Mouse (Mus musculus): ENCODE data around the gene Chrm4. TPM values are rescaled to one million over a fixed set of nuclear protein-coding genes. Genes with fewer than 3 reads are reported as not detected.
A peak's percentile ranks its signal among the peaks of the same experiment; 100 is the strongest.

Gene Chrm4
- total RNA-seq, 2 experiments from 2014 or later: not detected

GRCm38 (mm10) chr2:91959544-91960410 lies 32.7 kb downstream of the Chrm4 start:
- intact Hi-C loops (cut with DNase I): loop anchor here (2.0 kb wide), 1 partner anchor 15 kb away; the partner anchor contains the start of gene Gm9821
- DNase-seq: no peak

GRCm38 (mm10) chr2:91960459-91960858 lies 33.4 kb downstream of the Chrm4 start:
- DNase-seq: no peak
- intact Hi-C loops (cut with DNase I): no loop called here

- DNase-seq: no peak
- intact Hi-C loops (cut with DNase I): no loop called here
Observed at GRCm38 (mm10) chr2:91961901-91962761, 35.1 kb downstream of the Chrm4 start.

GRCm38 (mm10) chr2:91962864-91963401 lies 35.9 kb downstream of the Chrm4 start:
- peak in 1 of 2 experiments; percentile 41 for DNase-seq
- intact Hi-C loops (cut with DNase I): no loop called here

GRCm38 (mm10) chr2:91963443-91963932 lies 36.4 kb downstream of the Chrm4 start:
- intact Hi-C loops (cut with DNase I): no loop called here
- DNase-seq: peak; percentile 95 to 98

GRCm38 (mm10) chr2:91964610-91965204 lies 37.7 kb downstream of the Chrm4 start:
- intact Hi-C loops (cut with DNase I): no loop called here
- DNase-seq: no peak

GRCm38 (mm10) chr2:91965417-91965816 lies 38.4 kb downstream of the Chrm4 start:
- DNase-seq: peak; percentile 51 to 61
- intact Hi-C loops (cut with DNase I): no loop called here

- no peak for DNase-seq
- intact Hi-C loops (cut with DNase I): no loop called here
Observed at GRCm38 (mm10) chr2:91966367-91966766, 39.3 kb downstream of the Chrm4 start.

GRCm38 (mm10) chr2:91967962-91968361 lies 40.9 kb downstream of the Chrm4 start:
- intact Hi-C loops (cut with DNase I): no loop called here
- peak in 1 of 2 experiments; percentile 28 for DNase-seq

- peak; percentile 45 to 54 for DNase-seq
- intact Hi-C loops (cut with DNase I): no loop called here
Observed at GRCm38 (mm10) chr2:91971231-91972097, 44.4 kb downstream of the Chrm4 start.

GRCm38 (mm10) chr2:91972121-91972566 lies 45.1 kb downstream of the Chrm4 start:
- intact Hi-C loops (cut with DNase I): no loop called here
- no peak for DNase-seq

GRCm38 (mm10) chr2:91973416-91974135 lies 46.5 kb downstream of the Chrm4 start:
- intact Hi-C loops (cut with DNase I): no loop called here
- DNase-seq: no peak

- intact Hi-C loops (cut with DNase I): loop anchor here (5.0 kb wide), 1 partner anchor 39 kb away; no protein-coding TSS in a partner anchor
- DNase-seq: no peak
Observed at GRCm38 (mm10) chr2:91975581-91976541, 48.8 kb downstream of the Chrm4 start, which contains the start of gene Dgkz. Gene Dgkz (minus strand): TSS chr2:91975864.

GRCm38 (mm10) chr2:91977960-91978359 lies 50.9 kb downstream of the Chrm4 start:
- DNase-seq: no peak
- intact Hi-C loops (cut with DNase I): loop anchor here (5.0 kb wide), 1 partner anchor 41 kb away; no protein-coding TSS in a partner anchor

Measured in gastrocnemius, postnatal 36 days (tissue).